Comparison of ENCODE assay signal across 28 mouse cellular contexts in genomic region chr19:31813087-31813486, GRCm38 (mm10). TPM values are rescaled to one million over a fixed set of nuclear protein-coding genes. Genes with fewer than 3 reads are reported as not detected.
"Had no signal": no experiment of that assay in that cellular context is flagged by ENCODE, and none has a peak within 500 bp of the region (broad histone marks: within the 10 kb centered on the region; RNA-seq: fewer than 3 reads in every experiment).

No protein-coding gene starts in this region.

- H3K9ac ChIP-seq: limb, embryonic 12.5 days; limb, embryonic 15.5 days; liver, embryonic 14.5 days; lung, embryonic 15.5 days; midbrain, embryonic 13.5 days; neural tube, embryonic 12.5 days; neural tube, embryonic 15.5 days had no signal

- H3K27ac ChIP-seq: kidney, postnatal 0 days; limb, embryonic 12.5 days; limb, embryonic 15.5 days; liver, embryonic 14.5 days; lung, embryonic 15.5 days; midbrain, embryonic 13.5 days; neural tube, embryonic 12.5 days; neural tube, embryonic 15.5 days; stomach, postnatal 0 days had no signal

- H3K9me3 ChIP-seq: limb, embryonic 12.5 days; limb, embryonic 15.5 days; lung, embryonic 15.5 days; midbrain, embryonic 13.5 days; neural tube, embryonic 12.5 days; neural tube, embryonic 15.5 days had no signal

- ATAC-seq: midbrain, embryonic 13.5 days had no signal

- H3K4me1 ChIP-seq: limb, embryonic 15.5 days; lung, embryonic 15.5 days; midbrain, embryonic 13.5 days; neural tube, embryonic 12.5 days; neural tube, embryonic 15.5 days had no signal

- H3K4me3 ChIP-seq: limb, embryonic 12.5 days; limb, embryonic 15.5 days; lung, embryonic 15.5 days; midbrain, embryonic 13.5 days; neural tube, embryonic 12.5 days; neural tube, embryonic 15.5 days had no signal

- H3K4me2 ChIP-seq: limb, embryonic 12.5 days; limb, embryonic 15.5 days; liver, embryonic 11.5 days; lung, embryonic 15.5 days; midbrain, embryonic 13.5 days; neural tube, embryonic 12.5 days; neural tube, embryonic 15.5 days had no signal

- H3K36me3 ChIP-seq: limb, embryonic 12.5 days; limb, embryonic 15.5 days; lung, embryonic 15.5 days; midbrain, embryonic 13.5 days; neural tube, embryonic 12.5 days; neural tube, embryonic 15.5 days had no signal

- H3K27me3 ChIP-seq: limb, embryonic 12.5 days; limb, embryonic 15.5 days; lung, embryonic 15.5 days; midbrain, embryonic 13.5 days; neural tube, embryonic 12.5 days; neural tube, embryonic 15.5 days had no signal

- DNase-seq: kidney, adult 2 months; kidney, postnatal 25 days; left cerebral cortex, postnatal 4 days; lung, adult 18-20 months; lung, postnatal 10 days; lung, postnatal 36 days; right cerebral cortex, adult 18-20 months; right cerebral cortex, postnatal 14 days; right cerebral cortex, postnatal 4 days; thymus, adult 2 months; thymus, postnatal 14 days; thymus, postnatal 4 days had no signal

RNA-seq across cellular contexts. Expression of gene A1cf, which starts 55.5 kb away (rescaled TPM):
- total RNA-seq: layer of hippocampus, adult 8-10 months; layer of hippocampus, postnatal 10 days; left cerebral cortex, adult 8-10 months; left cerebral cortex, postnatal 14 days; left cerebral cortex, postnatal 4 days; midbrain, postnatal 0 days had no signal
- polyA plus RNA-seq: limb, embryonic 12.5 days; limb, embryonic 15.5 days; lung, embryonic 15.5 days; midbrain, embryonic 13.5 days; midbrain, postnatal 0 days; neural tube, embryonic 12.5 days; neural tube, embryonic 15.5 days; stomach, embryonic 14.5 days had no signal
